Mouse (Mus musculus): ENCODE measurements around the gene Rfng. TPM values are rescaled to one million over a fixed set of nuclear protein-coding genes. Genes with fewer than 3 reads are reported as not detected.

Rfng gene
- total and polyA plus RNA-seq, 3 experiments, result 3.8 to 17.6 (median 10.0) TPM

DNA sequence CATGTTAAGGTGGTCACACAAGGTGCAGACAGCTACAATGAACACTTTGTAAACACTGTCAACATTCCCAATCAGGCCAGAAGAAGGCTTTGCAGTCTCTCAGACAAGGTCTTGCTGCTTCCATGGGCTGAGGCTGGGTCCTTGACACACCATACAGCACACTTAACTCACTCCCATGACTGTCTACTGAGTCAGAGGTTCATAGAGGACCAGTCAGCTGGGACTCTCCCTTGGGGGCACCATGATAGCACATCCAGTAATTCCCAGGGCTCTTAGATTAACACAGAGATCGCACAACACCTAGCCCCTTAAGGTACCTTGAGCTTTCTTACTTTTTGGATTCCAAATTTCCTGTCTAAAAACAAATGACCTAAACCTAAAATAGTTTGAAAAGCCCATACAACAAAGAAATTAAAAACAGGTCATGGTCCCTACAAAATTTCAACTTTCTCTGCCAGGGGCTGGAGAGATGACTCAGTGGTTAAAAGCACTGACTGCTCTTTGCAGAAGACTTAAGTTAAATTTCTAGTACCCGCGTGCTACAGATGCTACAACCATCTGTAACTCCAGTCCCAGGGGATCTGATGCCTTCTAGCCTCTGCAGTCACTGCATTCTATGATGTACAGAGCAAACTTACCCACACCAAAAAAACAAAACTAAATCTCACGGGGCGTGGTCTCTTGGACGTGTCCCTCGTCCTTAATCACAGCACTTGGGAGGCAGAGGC lies 10.4 kb downstream of the Rfng start:
- dilution Hi-C loops (cut with MboI; ENCODE audit: extremely low pct_ligation_motif_present, extremely low pct_unique_long_range_greater_than_20kb, low sequenced_read_pairs) (no loop called here), in situ Hi-C loops (cut with MboI; ENCODE audit: low pct_ligation_motif_present, low pct_unique_long_range_greater_than_20kb, low sequenced_read_pairs) (no loop called here)
- no peak overlapping the region for H3K4me3 ChIP-seq (replicated peaks in 1 of 3; ENCODE audit: low read depth in 2 of 3, low read length in 2 of 3, poor library complexity in 1 of 3)
- no peaks in the 10 kb centered on the region for H3K9me3 ChIP-seq (replicated peaks; ENCODE audit: low read length)
- H3K79me2 ChIP-seq (replicated peaks; ENCODE audit: control insufficient read depth, extremely low read depth, insufficient read depth, poor library complexity, severe bottlenecking), result no peaks in the 10 kb centered on the region
- no peak overlapping the region for H3K4me2 ChIP-seq (ENCODE audit: insufficient read depth, low read depth, poor library complexity, severe bottlenecking)
- H3K9ac ChIP-seq (ENCODE audit: insufficient read depth, low read depth), result no peak overlapping the region
- TF ChIP-seq PAX5 (IDR thresholded peaks at IDR 0.05; ENCODE audit: low read length) (no peak), JUN (IDR thresholded peaks at IDR 0.05; ENCODE audit: insufficient read depth, low read depth, low read length) (no peak), RAD21 (IDR thresholded peaks at IDR 0.05; ENCODE audit: low read depth, low read length) (no peak), UBTF (IDR thresholded peaks at IDR 0.05; ENCODE audit: low read depth, low read length) (no peak), TBP (conservative IDR thresholded peaks at IDR 0.05; ENCODE audit: low read depth, low read length) (no peak), MAX (IDR thresholded peaks at IDR 0.05; ENCODE audit: low read length) (no peak), USF1 (IDR thresholded peaks at IDR 0.05; ENCODE audit: low read depth, low read length) (no peak), MEF2A (IDR thresholded peaks at IDR 0.05; ENCODE audit: borderline replicate concordance, low read depth, low read length) (no peak), KAT2A (IDR thresholded peaks at IDR 0.05; ENCODE audit: insufficient replicate concordance, low read length) (no peak), ELF1 (IDR thresholded peaks at IDR 0.05; ENCODE audit: low read depth, low read length) (no peak), JUND (conservative IDR thresholded peaks at IDR 0.05; ENCODE audit: low read depth, low read length) (no peak), USF2 (conservative IDR thresholded peaks at IDR 0.05; ENCODE audit: low read depth, low read length) (no peak), RCOR1 (conservative IDR thresholded peaks at IDR 0.05; ENCODE audit: low read depth, low read length) (no peak), BHLHE40 (IDR thresholded peaks at IDR 0.05; ENCODE audit: low read depth, low read length) (no peak), SMC3 (IDR thresholded peaks at IDR 0.05; ENCODE audit: low read depth, low read length) (no peak), ZNF384 (IDR thresholded peaks at IDR 0.05; ENCODE audit: low read depth, low read length) (no peak), CHD2 (IDR thresholded peaks at IDR 0.05; ENCODE audit: low read length) (no peak), ZC3H11A (IDR thresholded peaks at IDR 0.05; ENCODE audit: low read depth, low read length) (no peak), MAZ (IDR thresholded peaks at IDR 0.05; ENCODE audit: low read depth, low read length) (no peak)
- peaks cover 0 to 9% of the 10 kb centered on the region in 2 experiments; a peak in 2 of 4 replicates for H3K4me1 ChIP-seq (ENCODE audit: control insufficient read depth in 1 of 2, insufficient read depth in 2 of 2)
- H3K36me3 ChIP-seq (replicated peaks in 1 of 2; ENCODE audit: control insufficient read depth in 1 of 2, insufficient read depth in 1 of 2, low read length in 1 of 2), result no peaks in the 10 kb centered on the region
- no peak overlapping the region for H3K27ac ChIP-seq (ENCODE audit: insufficient read depth, low read depth)
- no peaks in the 10 kb centered on the region for H3K27me3 ChIP-seq (replicated peaks)
- no peak for DNase-seq (ENCODE audit: extremely low read depth)

DNA sequence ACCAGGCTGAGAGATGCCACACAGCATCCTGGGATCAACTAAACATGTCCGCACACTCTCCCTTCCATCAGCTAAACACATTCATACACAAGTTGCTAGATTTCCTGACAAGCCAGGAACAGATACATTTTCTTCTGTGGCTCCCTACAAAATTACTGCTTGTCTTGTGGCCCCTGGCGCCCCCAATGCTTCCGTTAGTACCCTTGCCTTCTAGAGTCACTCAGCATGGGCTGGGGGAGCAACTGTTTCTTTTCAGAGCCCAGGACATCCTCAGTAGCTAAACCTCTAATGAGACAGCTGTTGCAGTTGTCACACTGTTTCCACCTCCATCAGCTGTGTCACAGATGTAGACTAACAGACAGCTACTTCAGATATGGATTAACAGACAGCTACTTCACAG lies 11.3 kb downstream of the Rfng start:
- Histone ChIP-seq H3K9me3 (replicated peaks; ENCODE audit: low read length) (no peaks in the 10 kb centered on the region), H3K4me1 (ENCODE audit: control insufficient read depth in 1 of 2, insufficient read depth in 2 of 2) (peaks cover 0 to 9% of the 10 kb centered on the region in 2 experiments; a peak in 2 of 4 replicates), H3K36me3 (replicated peaks in 1 of 2; ENCODE audit: control insufficient read depth in 1 of 2, insufficient read depth in 1 of 2, low read length in 1 of 2) (no peaks in the 10 kb centered on the region), H3K9ac (ENCODE audit: insufficient read depth, low read depth) (no peak overlapping the region), H3K27me3 (replicated peaks) (peaks cover 7% of the 10 kb centered on the region), H3K79me2 (replicated peaks; ENCODE audit: control insufficient read depth, extremely low read depth, insufficient read depth, poor library complexity, severe bottlenecking) (no peaks in the 10 kb centered on the region), H3K4me2 (ENCODE audit: insufficient read depth, low read depth, poor library complexity, severe bottlenecking) (no peak overlapping the region), H3K4me3 (replicated peaks in 1 of 3; ENCODE audit: low read depth in 2 of 3, low read length in 2 of 3, poor library complexity in 1 of 3) (no peak overlapping the region), H3K27ac (ENCODE audit: insufficient read depth, low read depth) (no peak overlapping the region)
- no peak for DNase-seq (ENCODE audit: extremely low read depth)
- in situ Hi-C loops (cut with MboI; ENCODE audit: low pct_ligation_motif_present, low pct_unique_long_range_greater_than_20kb, low sequenced_read_pairs), result no loop called here
- dilution Hi-C loops (cut with MboI; ENCODE audit: extremely low pct_ligation_motif_present, extremely low pct_unique_long_range_greater_than_20kb, low sequenced_read_pairs), result no loop called here
- no peak for TF ChIP-seq KAT2A (IDR thresholded peaks at IDR 0.05; ENCODE audit: insufficient replicate concordance, low read length)
- no peak for TF ChIP-seq SMC3 (IDR thresholded peaks at IDR 0.05; ENCODE audit: low read depth, low read length)
- no peak for TF ChIP-seq BHLHE40 (IDR thresholded peaks at IDR 0.05; ENCODE audit: low read depth, low read length)
- no peak for TF ChIP-seq SIN3A (IDR thresholded peaks at IDR 0.05; ENCODE audit: low read length)

Measured in CH12.LX (cell line).